Mouse (Mus musculus) hematopoietic stem cell, adult 5-6 weeks (primary cell): ENCODE data around the gene Dlg2. TPM values are rescaled to one million over a fixed set of nuclear protein-coding genes. Genes with fewer than 3 reads are reported as not detected.

Experiments
- ATAC-seq, 2 experiments: fragments of 125-278 bp in 1 of 2; replicated peaks in 1 of 2; 2 replicates each; pipeline ENCODE4 v1.8.0; 2016 to 2017; ENCODE audit warnings: inconsistent platforms in 2 of 2, mild to moderate bottlenecking in 2 of 2, moderate number of reproducible peaks in 2 of 2, low read depth in 1 of 2, moderate TSS enrichment in 1 of 2; ENCODE audit not compliant: low FRiP score in 2 of 2, poor library complexity in 2 of 2, severe bottlenecking in 2 of 2, insufficient read depth in 1 of 2, low TSS enrichment in 1 of 2
- total RNA-seq: library from RNA; stranded (forward); fragments of 172-1452, 232-1000 nt; gene quantifications from 2 replicates; pipeline ENCODE4 v1.2.3, GENCODE M21; 2017

Dlg2 gene
- total RNA-seq, 1 experiment from 2014 or later, result 3.8 TPM

DNA sequence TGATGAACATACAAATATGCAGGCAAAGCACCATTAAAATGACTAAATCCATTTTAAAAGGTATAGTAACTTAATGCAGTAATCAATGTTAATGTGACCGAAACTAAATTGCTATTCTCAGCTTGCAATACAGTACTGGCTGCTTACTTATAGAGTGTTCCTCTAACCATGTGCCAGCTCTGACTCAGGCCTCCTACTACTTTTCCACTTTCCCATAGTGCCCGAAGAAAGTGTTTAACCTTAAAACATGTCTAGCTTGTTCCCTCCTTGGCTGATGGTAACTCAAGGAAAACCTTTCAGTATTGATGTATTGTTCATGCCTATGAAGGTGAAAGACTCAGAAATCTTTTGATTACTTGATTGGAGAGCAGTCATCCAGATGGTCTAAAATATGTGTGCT, 1686.7 kb downstream of the Dlg2 start:
- no peak for ATAC-seq

GRCm38 (mm10) chr7:92164316-92164715, 1687.8 kb downstream of the Dlg2 start:
- no peak for ATAC-seq

GRCm38 (mm10) chr7:92164875-92165518, 1688.5 kb downstream of the Dlg2 start:
- ATAC-seq, result peak; percentile 37 to 45; a peak in 3 of 4 replicates

GRCm38 (mm10) chr7:92180029-92180428, 1703.6 kb downstream of the Dlg2 start:
- ATAC-seq, result no peak

- ATAC-seq, result peak; percentile 61 to 62
These were observed 1704.4 kb downstream of the Dlg2 start for GRCm38 (mm10) chr7:92180591-92181587.

GRCm38 (mm10) chr7:92181959-92182612, 1705.6 kb downstream of the Dlg2 start:
- ATAC-seq, result peak; percentile 47 to 57

- ATAC-seq, result no peak
These were observed 1708.0 kb downstream of the Dlg2 start for GRCm38 (mm10) chr7:92184371-92185059.

- ATAC-seq, result no peak
These were observed 1709.9 kb downstream of the Dlg2 start for GRCm38 (mm10) chr7:92186341-92186740.

DNA sequence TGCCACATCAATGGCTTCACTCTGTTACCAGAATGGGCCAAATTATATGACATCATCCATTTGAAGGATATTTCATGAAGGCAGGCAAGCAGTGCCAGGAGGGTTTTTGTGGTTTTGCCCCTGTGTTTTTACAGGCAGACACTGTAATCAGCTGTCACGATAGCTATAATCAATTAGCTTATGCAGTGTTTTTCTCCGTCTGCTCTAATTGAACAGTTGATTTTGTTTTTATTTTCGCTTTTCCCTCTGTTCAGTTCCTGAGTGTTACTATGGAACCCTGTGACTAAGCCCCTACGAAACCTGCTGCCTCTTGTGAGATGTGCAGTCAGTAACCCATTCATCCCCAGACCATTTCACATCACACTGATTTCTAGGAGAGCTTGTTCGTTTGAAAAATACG, 1712.7 kb downstream of the Dlg2 start:
- ATAC-seq, result no peak

GRCm38 (mm10) chr7:92196004-92196403, 1719.5 kb downstream of the Dlg2 start:
- ATAC-seq, result no peak

DNA sequence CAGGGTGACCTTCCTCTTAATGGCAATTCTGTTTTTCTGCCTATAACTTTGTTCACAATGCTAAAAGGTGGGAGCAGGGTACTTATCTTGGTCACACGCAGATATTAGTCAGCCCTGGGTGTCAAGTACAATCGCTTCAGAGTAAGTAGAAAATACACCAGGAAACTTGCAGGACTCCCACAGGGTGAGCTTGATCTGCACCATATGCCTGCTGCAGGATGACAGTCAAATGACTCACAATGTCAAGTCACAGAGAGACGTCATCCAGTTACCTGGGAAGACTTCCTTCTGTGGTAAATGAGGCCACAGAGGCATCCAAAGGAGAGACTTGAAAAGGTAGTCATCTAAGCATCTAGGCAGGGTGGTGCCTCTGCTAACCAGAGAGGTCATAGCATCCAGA, 1721.1 kb downstream of the Dlg2 start:
- ATAC-seq, result no peak

- no peak for ATAC-seq
These were observed 1722.7 kb downstream of the Dlg2 start for GRCm38 (mm10) chr7:92199131-92199530.

GRCm38 (mm10) chr7:92210701-92211100, 1734.2 kb downstream of the Dlg2 start:
- no peak for ATAC-seq

DNA sequence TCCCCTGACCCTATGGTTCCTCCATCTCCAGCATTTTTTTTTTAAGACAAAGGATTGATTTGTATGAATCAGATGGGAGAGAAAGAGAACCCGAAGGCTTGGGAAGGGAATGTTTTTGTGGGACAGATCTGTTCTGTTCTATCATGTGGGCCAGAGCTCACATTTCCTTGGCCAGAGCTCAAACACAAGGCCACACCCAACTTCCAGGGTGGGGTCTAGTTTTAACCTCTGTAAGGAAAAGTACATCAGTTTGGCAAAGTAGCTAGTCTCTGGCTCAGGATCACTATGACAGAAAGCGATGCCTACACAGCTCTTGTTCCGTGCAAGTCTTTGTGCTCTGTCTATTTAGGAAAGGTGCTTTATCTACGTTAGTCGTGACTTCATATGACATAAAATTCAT, 1737.3 kb downstream of the Dlg2 start:
- ATAC-seq, result no peak

DNA sequence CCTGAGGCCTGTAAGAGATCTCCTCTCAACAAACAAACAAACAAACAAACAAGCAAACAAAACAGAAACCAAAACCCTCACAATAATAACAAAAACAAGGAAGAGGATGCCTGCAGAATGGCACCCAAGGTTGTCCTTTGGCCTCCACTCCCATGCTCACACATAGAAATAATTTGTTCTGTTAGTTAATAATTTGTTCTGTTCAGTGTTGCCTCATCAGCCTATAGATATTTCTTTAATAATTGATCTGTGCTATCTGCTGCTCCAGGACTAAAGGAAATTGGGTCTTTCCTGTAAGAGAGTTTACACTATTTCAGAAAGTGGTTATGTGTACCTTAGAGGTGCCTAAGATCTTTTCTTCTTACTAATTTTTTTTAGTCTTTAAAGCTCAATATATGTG, 1741.7 kb downstream of the Dlg2 start:
- no peak for ATAC-seq

DNA sequence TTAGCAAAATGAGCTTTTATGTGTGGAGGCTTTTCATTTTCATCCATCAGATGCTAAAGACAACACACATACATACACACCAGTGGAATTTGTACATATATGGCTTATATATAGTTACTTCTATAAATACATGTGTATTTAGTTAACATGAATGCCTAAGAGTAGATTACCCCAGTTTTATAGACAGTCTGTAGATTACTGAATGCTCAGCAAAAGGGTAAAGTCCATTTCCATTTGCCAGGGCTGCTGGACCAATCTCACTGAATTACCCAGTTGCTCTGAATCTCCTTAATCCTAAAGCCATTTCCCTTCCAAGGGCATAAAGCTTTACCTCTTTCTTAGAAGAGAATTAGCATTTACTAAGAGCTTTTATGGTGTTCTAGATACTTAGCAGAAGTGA, 1744.1 kb downstream of the Dlg2 start:
- ATAC-seq, result no peak

GRCm38 (mm10) chr7:92234476-92235202, 1758.2 kb downstream of the Dlg2 start:
- no peak for ATAC-seq
